8 mouse cellular contexts compared by ENCODE assay signal in the genomic region with DNA sequence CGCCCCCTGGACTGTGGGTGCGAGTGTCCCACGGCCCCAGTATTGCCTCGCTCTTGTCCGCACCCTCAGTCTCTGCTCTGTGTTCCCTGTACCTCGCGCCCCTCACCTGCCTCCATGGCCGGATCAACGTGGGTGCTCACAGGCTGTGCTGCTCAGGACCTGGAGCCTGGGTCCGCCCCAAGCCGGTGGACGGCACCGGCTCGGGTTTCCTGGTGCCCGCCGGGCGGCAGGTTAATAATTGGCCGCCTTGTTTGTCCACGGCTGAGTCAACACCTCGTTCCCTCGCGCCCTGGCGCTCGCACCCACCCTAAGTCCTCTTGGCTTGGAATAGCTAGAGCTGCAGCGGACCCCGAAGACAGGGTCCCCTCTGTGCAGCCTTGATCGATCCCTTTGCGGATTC. TPM values are rescaled to one million over a fixed set of nuclear protein-coding genes. Genes with fewer than 3 reads are reported as not detected.
DNase-seq lines count a peak whose midpoint lies in the region; ATAC-seq lines count a peak whose summit lies in the region.

A gene (minus strand): TSS at position 189 of the 400 bp plus-strand sequence.

- peaks cover 25% of the 10 kb centered on the region for H3K4me1 ChIP-seq in heart, embryonic 10.5 days
- peaks cover 8% of the 10 kb centered on the region; the same call in 1 of the 2 replicates for H3K4me1 ChIP-seq in intestine, embryonic 15.5 days (replicated peaks)
- H3K4me1 ChIP-seq in liver, embryonic 13.5 days (replicated peaks): 0 out of 2 replicates have a peak, but pooled peaks cover 8% of the 10 kb centered on the region
- peaks cover 16% of the 10 kb centered on the region for H3K4me1 ChIP-seq in neural tube, embryonic 15.5 days

- peak within 1 kb of the TSS; percentile 46 for H3K4me3 ChIP-seq in heart, embryonic 10.5 days
- peak within 1 kb of the TSS; percentile 37 for H3K4me3 ChIP-seq in intestine, embryonic 15.5 days (replicated peaks)
- peak within 1 kb of the TSS; percentile 36 for H3K4me3 ChIP-seq in liver, embryonic 13.5 days (replicated peaks)
- peak within 1 kb of the TSS; percentile 19; the same call in 1 of the 2 replicates for H3K4me3 ChIP-seq in neural tube, embryonic 15.5 days (replicated peaks)

- H3K9me3 ChIP-seq in heart, embryonic 10.5 days: no peaks in the 10 kb centered on the region
- H3K9me3 ChIP-seq in intestine, embryonic 15.5 days: no peaks in the 10 kb centered on the region
- H3K9me3 ChIP-seq in liver, embryonic 13.5 days (replicated peaks): no peaks in the 10 kb centered on the region
- H3K9me3 ChIP-seq in neural tube, embryonic 15.5 days (replicated peaks): no peaks in the 10 kb centered on the region

- no peaks in the 10 kb centered on the region for H3K36me3 ChIP-seq in heart, embryonic 10.5 days
- H3K36me3 ChIP-seq in intestine, embryonic 15.5 days: no peaks in the 10 kb centered on the region
- H3K36me3 ChIP-seq in liver, embryonic 13.5 days: no peaks in the 10 kb centered on the region
- no peaks in the 10 kb centered on the region for H3K36me3 ChIP-seq in neural tube, embryonic 15.5 days

- H3K27me3 ChIP-seq in heart, embryonic 10.5 days (ENCODE audit: insufficient read depth, poor library complexity, severe bottlenecking): peaks cover 69% of the 10 kb centered on the region
- H3K27me3 ChIP-seq in intestine, embryonic 15.5 days (replicated peaks): peaks cover 37% of the 10 kb centered on the region
- H3K27me3 ChIP-seq in liver, embryonic 13.5 days: peaks cover 72% of the 10 kb centered on the region
- peaks cover 47% of the 10 kb centered on the region for H3K27me3 ChIP-seq in neural tube, embryonic 15.5 days (replicated peaks)

- peak; percentile 79 for ATAC-seq in intestine, embryonic 15.5 days
- ATAC-seq in liver, embryonic 13.5 days (ENCODE audit: low read depth): peak; percentile 54
- ATAC-seq in neural tube, embryonic 15.5 days (ENCODE audit: low FRiP score): no peak

- peak within 1 kb of the TSS; percentile 18 for H3K9ac ChIP-seq in intestine, embryonic 15.5 days
- H3K9ac ChIP-seq in liver, embryonic 13.5 days: no peak within 1 kb of the TSS
- H3K9ac ChIP-seq in neural tube, embryonic 15.5 days (replicated peaks): no peak within 1 kb of the TSS

- peak within 1 kb of the TSS; percentile 69 for H3K4me2 ChIP-seq in intestine, embryonic 15.5 days (replicated peaks)
- peak within 1 kb of the TSS; percentile 51 for H3K4me2 ChIP-seq in liver, embryonic 13.5 days
- peak within 1 kb of the TSS; percentile 44 for H3K4me2 ChIP-seq in neural tube, embryonic 15.5 days

- intact Hi-C loops in heart, postnatal 10 days (cut with DNase I): no loop called here
- intact Hi-C loops in left cerebral cortex, postnatal 4 days (cut with DNase I): no loop called here

- H3K27ac ChIP-seq in heart, embryonic 10.5 days: 0 out of 2 replicates have a peak within 1 kb of the TSS, but pooled peaks have one; percentile 7
- peak within 1 kb of the TSS; percentile 28; the same call in 1 of the 2 replicates for H3K27ac ChIP-seq in intestine, embryonic 15.5 days
- H3K27ac ChIP-seq in liver, embryonic 13.5 days: no peak within 1 kb of the TSS
- no peak within 1 kb of the TSS for H3K27ac ChIP-seq in neural tube, embryonic 15.5 days (replicated peaks)

- 8% methylated on average over 28 of the region's 28 CpGs for WGBS in heart, embryonic 10.5 days
- 3% methylated on average over 28 of the region's 28 CpGs for WGBS in intestine, embryonic 15.5 days
- 12% methylated on average over 28 of the region's 28 CpGs for WGBS in liver, embryonic 13.5 days (ENCODE audit: insufficient replicate concordance)
- 5% methylated on average over 28 of the region's 28 CpGs for WGBS in neural tube, embryonic 15.5 days

- no peak for DNase-seq in heart, embryonic 10.5 days (ENCODE audit: low spot score)
- DNase-seq in heart, postnatal 10 days: no peak
- DNase-seq in liver, embryonic 13.5 days: no peak
- DNase-seq in left cerebral cortex, postnatal 4 days: no peak
- no peak for DNase-seq in gastrocnemius, postnatal 4 days (ENCODE audit: low spot score in 2 of 2)
- DNase-seq in spleen, adult 18-20 months: no peak

RNA-seq across cellular contexts. Expression of the gene that starts here (rescaled TPM):
- polyA plus RNA-seq in heart, embryonic 10.5 days (2016; fragmentation: Nextera tagmentation; extraction: Ambion mirVana): 0.28 TPM in 1 of 2 replicates, not detected in the other
- not detected for total RNA-seq in heart, postnatal 10 days (2021)
- 0.43 and 1.3 TPM in 2 replicates for polyA plus RNA-seq in intestine, embryonic 15.5 days (2015; fragmentation: Nextera tagmentation; extraction: Ambion mirVana)
- 0.30 TPM in 2 replicates for polyA plus RNA-seq in liver, embryonic 13.5 days (2015; fragmentation: Nextera tagmentation; extraction: Ambion mirVana)
- 0.19 and 0.33 TPM in 2 replicates for polyA plus RNA-seq in neural tube, embryonic 15.5 days (2015; fragmentation: Nextera tagmentation; extraction: Ambion mirVana)
- 1 to 10 TPM; 1.2 to 1.7 TPM for total RNA-seq in left cerebral cortex, postnatal 4 days (2021)
- not detected for total RNA-seq in gastrocnemius, postnatal 4 days (2021)

Comparison
In these comparisons a context has a peak if more than half of its experiments do, and no peak if none do; other contexts are left out.
1. Peak in ATAC-seq, H3K4me3 ChIP-seq and H3K4me2 ChIP-seq in liver, embryonic 13.5 days; RNA of the gene not detected or under 1 TPM.
2. H3K27ac ChIP-seq: peak in heart, embryonic 10.5 days (single experiment) and intestine, embryonic 15.5 days (single experiment); none in liver, embryonic 13.5 days (single experiment) and neural tube, embryonic 15.5 days (single experiment).
3. Peak in every context shown above with its lines, with median percentiles within 50 percentile points of each other: H3K4me3 ChIP-seq and H3K4me2 ChIP-seq.